Mouse (Mus musculus) NIH3T3 (cell line): ENCODE measurements around the gene Rgs7bp.

Experiments
- DNase-seq: peaks from one replicate; pipeline ENCODE4 v3.0.0-alpha.2; 2012; ENCODE audit warnings: low read depth

Rgs7bp gene

GRCm38 (mm10) chr13:105008891-105009290 lies 45.8 kb downstream of the Rgs7bp start:
- no peak for DNase-seq

- no peak for DNase-seq
These were observed 51.9 kb downstream of the Rgs7bp start for GRCm38 (mm10) chr13:105002831-105003157.

GRCm38 (mm10) chr13:105002132-105002830 lies 52.4 kb downstream of the Rgs7bp start:
- no peak for DNase-seq

- DNase-seq: no peak
These were observed 53.0 kb downstream of the Rgs7bp start for GRCm38 (mm10) chr13:105001714-105002113.

GRCm38 (mm10) chr13:104988811-104989258 lies 65.9 kb downstream of the Rgs7bp start:
- DNase-seq: peak; percentile 54

GRCm38 (mm10) chr13:104988009-104988540 lies 66.7 kb downstream of the Rgs7bp start:
- DNase-seq: no peak

- no peak for DNase-seq
These were observed 69.0 kb downstream of the Rgs7bp start for GRCm38 (mm10) chr13:104985691-104986090.

- no peak for DNase-seq
These were observed 70.7 kb downstream of the Rgs7bp start for GRCm38 (mm10) chr13:104983989-104984388.

- no peak for DNase-seq
These were observed 71.9 kb downstream of the Rgs7bp start for GRCm38 (mm10) chr13:104982781-104983353.

GRCm38 (mm10) chr13:104978176-104978575 lies 76.6 kb downstream of the Rgs7bp start:
- DNase-seq: no peak

- DNase-seq: no peak
These were observed 87.2 kb downstream of the Rgs7bp start for GRCm38 (mm10) chr13:104967486-104967885.

GRCm38 (mm10) chr13:104963716-104964115 lies 91.0 kb downstream of the Rgs7bp start:
- no peak for DNase-seq

GRCm38 (mm10) chr13:104962716-104963411 lies 91.9 kb downstream of the Rgs7bp start:
- no peak for DNase-seq

- no peak for DNase-seq
These were observed 92.6 kb downstream of the Rgs7bp start for GRCm38 (mm10) chr13:104962166-104962565.

- DNase-seq: peak; percentile 12
These were observed 93.6 kb downstream of the Rgs7bp start for GRCm38 (mm10) chr13:104960951-104961715.

GRCm38 (mm10) chr13:104960206-104960928 lies 94.4 kb downstream of the Rgs7bp start:
- DNase-seq: no peak

GRCm38 (mm10) chr13:104959733-104960132 lies 95.0 kb downstream of the Rgs7bp start:
- peak; percentile 38 for DNase-seq

GRCm38 (mm10) chr13:104947958-104948357 lies 106.8 kb downstream of the Rgs7bp start:
- peak; percentile 91 for DNase-seq

GRCm38 (mm10) chr13:104940483-104940882 lies 114.2 kb downstream of the Rgs7bp start:
- DNase-seq: no peak

- peak; percentile 87 for DNase-seq
These were observed 114.9 kb downstream of the Rgs7bp start for GRCm38 (mm10) chr13:104939856-104940255.

- no peak for DNase-seq
These were observed 115.7 kb downstream of the Rgs7bp start for GRCm38 (mm10) chr13:104938966-104939593.
